Comparison of ENCODE assay signal across 24 mouse cellular contexts in genomic region chr11:68401428-68401827, GRCm38 (mm10). TPM values are rescaled to one million over a fixed set of nuclear protein-coding genes. Genes with fewer than 3 reads are reported as not detected.
A peak's percentile ranks its signal among the peaks of the same experiment; 100 is the strongest.
DNase-seq lines count a peak whose midpoint lies in the region; ATAC-seq and TF ChIP-seq lines count a peak whose summit lies in the region.
"Had no signal": no experiment of that assay in that cellular context is flagged by ENCODE, and none has a peak within 500 bp of the region (broad histone marks: within the 10 kb centered on the region; RNA-seq: fewer than 3 reads in every experiment).

No protein-coding gene starts in this region.

- WGBS in forebrain, embryonic 12.5 days, result 34% methylated on average over 5 of the region's 5 CpGs
- WGBS in forebrain, embryonic 14.5 days, result 35% methylated on average over 5 of the region's 5 CpGs
- WGBS in midbrain, embryonic 11.5 days, result 20% methylated on average over 5 of the region's 5 CpGs
- 34% methylated on average over 5 of the region's 5 CpGs for WGBS in midbrain, postnatal 0 days

- ATAC-seq in forebrain, embryonic 12.5 days (ENCODE audit: low FRiP score), result no peak
- ATAC-seq in forebrain, embryonic 14.5 days, result no peak
- no peak for ATAC-seq in midbrain, embryonic 11.5 days (ENCODE audit: low FRiP score)
- ATAC-seq in midbrain, postnatal 0 days (ENCODE audit: low FRiP score), result no peak
- ATAC-seq: activated CD4-positive, CD25-positive, alpha-beta regulatory T cell, adult 4 months; forebrain, embryonic 16.5 days had no signal

- peaks cover 27% of the 10 kb centered on the region for H3K4me1 ChIP-seq in forebrain, embryonic 12.5 days
- peaks cover 12% of the 10 kb centered on the region for H3K4me1 ChIP-seq in forebrain, embryonic 14.5 days (ENCODE audit: control insufficient read depth, insufficient read depth, low read length)
- peaks cover 22% of the 10 kb centered on the region for H3K4me1 ChIP-seq in midbrain, embryonic 11.5 days (ENCODE audit: control insufficient read depth, insufficient read depth, low read length)
- H3K4me1 ChIP-seq in midbrain, postnatal 0 days (ENCODE audit: insufficient read depth, low read length), result no peaks in the 10 kb centered on the region
- H3K4me1 ChIP-seq in ES-Bruce4 (ENCODE audit: control insufficient read depth, insufficient read depth, low read length), result no peaks in the 10 kb centered on the region

- DNase-seq in forebrain, embryonic 14.5 days (ENCODE audit: low spot score), result no peak
- DNase-seq in midbrain, embryonic 11.5 days (ENCODE audit: low spot score, missing footprints), result no peak
- DNase-seq in midbrain, postnatal 0 days (ENCODE audit: low spot score), result no peak
- DNase-seq in left cerebral cortex, postnatal 36 days (ENCODE audit: low spot score in 2 of 2), result no peak
- DNase-seq in testis, postnatal 10 days (ENCODE audit: low spot score), result no peak
- DNase-seq: adrenal gland, postnatal 14 days; cerebellum, adult 18-20 months; cerebellum, adult 9-11 months; cerebellum, postnatal 36 days; embryo, embryonic 11 days; gastrocnemius, postnatal 10 days; heart, adult 18-20 months; heart, postnatal 10 days; heart, postnatal 4 days had no signal

- H3K27me3 ChIP-seq in forebrain, embryonic 12.5 days, result peaks cover 71% of the 10 kb centered on the region
- H3K27me3 ChIP-seq in forebrain, embryonic 14.5 days (replicated peaks; ENCODE audit: control insufficient read depth, insufficient read depth, low read length), result peaks cover 21% of the 10 kb centered on the region
- peaks cover 54% of the 10 kb centered on the region for H3K27me3 ChIP-seq in midbrain, embryonic 11.5 days (ENCODE audit: control insufficient read depth, insufficient read depth, low read length)
- peaks cover 48% of the 10 kb centered on the region; the same call in 1 of the 2 replicates for H3K27me3 ChIP-seq in midbrain, postnatal 0 days (ENCODE audit: insufficient read depth, low read length)
- H3K27me3 ChIP-seq in ES-Bruce4 (ENCODE audit: control insufficient read depth, insufficient read depth, low read length, poor library complexity, severe bottlenecking), result peaks cover 13% of the 10 kb centered on the region; the same call in 1 of the 2 replicates

- H3K9me3 ChIP-seq in forebrain, embryonic 12.5 days, result no peaks in the 10 kb centered on the region
- no peaks in the 10 kb centered on the region for H3K9me3 ChIP-seq in forebrain, embryonic 14.5 days (replicated peaks; ENCODE audit: control insufficient read depth, low read length)
- H3K9me3 ChIP-seq in midbrain, embryonic 11.5 days (ENCODE audit: control insufficient read depth, low read length), result no peaks in the 10 kb centered on the region
- H3K9me3 ChIP-seq in midbrain, postnatal 0 days (ENCODE audit: low read length), result no peaks in the 10 kb centered on the region
- H3K9me3 ChIP-seq in ES-Bruce4 (replicated peaks; ENCODE audit: control insufficient read depth, insufficient read depth, low read length, poor library complexity, severe bottlenecking), result no peaks in the 10 kb centered on the region
- H3K9me3 ChIP-seq: embryonic facial prominence, embryonic 15.5 days; forebrain, embryonic 10.5 days; G1E; heart, embryonic 10.5 days; hindbrain, embryonic 13.5 days had no signal

- no peak for TF ChIP-seq POLR2A in ES-Bruce4 (IDR thresholded peaks at IDR 0.05; ENCODE audit: insufficient read depth, low read length)

- no peak overlapping the region for H3K4me3 ChIP-seq in forebrain, embryonic 12.5 days (replicated peaks)
- H3K4me3 ChIP-seq in forebrain, embryonic 14.5 days (ENCODE audit: low read depth, low read length), result no peak overlapping the region
- no peak overlapping the region; the same call in 1 of the 2 replicates for H3K4me3 ChIP-seq in midbrain, embryonic 11.5 days (ENCODE audit: low read depth, low read length)
- H3K4me3 ChIP-seq in midbrain, postnatal 0 days (ENCODE audit: low read depth, low read length), result no peak overlapping the region
- H3K4me3 ChIP-seq in ES-Bruce4 (ENCODE audit: low read depth, low read length), result no peak overlapping the region
- H3K4me3 ChIP-seq: embryonic facial prominence, embryonic 15.5 days; erythroblast, embryonic 14.5 days had no signal

- TF ChIP-seq EP300 in ES-Bruce4 (IDR thresholded peaks at IDR 0.05; ENCODE audit: insufficient read depth, low read depth, low read length), result 0 out of 2 replicates have a peak, but pooled peaks have one; percentile 35

- no peak overlapping the region for H3K27ac ChIP-seq in forebrain, embryonic 12.5 days
- no peak overlapping the region for H3K27ac ChIP-seq in forebrain, embryonic 14.5 days (ENCODE audit: low read depth, low read length)
- H3K27ac ChIP-seq in midbrain, embryonic 11.5 days (ENCODE audit: low read depth, low read length), result no peak overlapping the region
- no peak overlapping the region for H3K27ac ChIP-seq in midbrain, postnatal 0 days (ENCODE audit: low read depth, low read length)
- H3K27ac ChIP-seq in ES-Bruce4 (ENCODE audit: insufficient read depth, low read length), result no peak overlapping the region
- H3K27ac ChIP-seq: embryonic facial prominence, embryonic 15.5 days; forebrain, embryonic 10.5 days; heart, embryonic 10.5 days; hindbrain, embryonic 13.5 days had no signal

- H3K9ac ChIP-seq in forebrain, embryonic 12.5 days, result no peak overlapping the region
- no peak overlapping the region for H3K9ac ChIP-seq in forebrain, embryonic 14.5 days (ENCODE audit: low read length)
- H3K9ac ChIP-seq in midbrain, embryonic 11.5 days (ENCODE audit: low read length), result peak overlapping the region; percentile 71; the same call in 1 of the 2 replicates
- H3K9ac ChIP-seq in midbrain, postnatal 0 days (replicated peaks; ENCODE audit: low read length, poor library complexity, severe bottlenecking), result no peak overlapping the region
- H3K9ac ChIP-seq in ES-Bruce4 (ENCODE audit: low read depth, poor library complexity, severe bottlenecking), result no peak overlapping the region
- H3K9ac ChIP-seq: embryonic facial prominence, embryonic 15.5 days; hindbrain, embryonic 13.5 days had no signal

- intact Hi-C loops in left cerebral cortex, postnatal 36 days (cut with DNase I), result loop anchor here (10.0 kb wide), 2 partner anchors 157 to 427 kb away; no protein-coding TSS in a partner anchor

- H3K4me2 ChIP-seq in forebrain, embryonic 12.5 days, result peak overlapping the region; percentile 97; the same call in 1 of the 2 replicates
- no peak overlapping the region for H3K4me2 ChIP-seq in forebrain, embryonic 14.5 days (ENCODE audit: low read length)
- peak overlapping the region; percentile 89; the same call in 1 of the 2 replicates for H3K4me2 ChIP-seq in midbrain, embryonic 11.5 days
- H3K4me2 ChIP-seq in midbrain, postnatal 0 days (ENCODE audit: low read depth, low read length, poor library complexity, severe bottlenecking), result no peak overlapping the region
- H3K4me2 ChIP-seq: embryonic facial prominence, embryonic 15.5 days had no signal

- no peaks in the 10 kb centered on the region for H3K36me3 ChIP-seq in forebrain, embryonic 12.5 days (replicated peaks)
- H3K36me3 ChIP-seq in forebrain, embryonic 14.5 days (ENCODE audit: control insufficient read depth, insufficient read depth, low read length), result no peaks in the 10 kb centered on the region
- H3K36me3 ChIP-seq in midbrain, embryonic 11.5 days (ENCODE audit: control insufficient read depth, insufficient read depth, low read length), result no peaks in the 10 kb centered on the region
- no peaks in the 10 kb centered on the region for H3K36me3 ChIP-seq in midbrain, postnatal 0 days (ENCODE audit: insufficient read depth, low read length)
- H3K36me3 ChIP-seq in ES-Bruce4 (ENCODE audit: control insufficient read depth, insufficient read depth, low read length, poor library complexity, severe bottlenecking), result no peaks in the 10 kb centered on the region
- H3K36me3 ChIP-seq: embryonic facial prominence, embryonic 15.5 days; forebrain, embryonic 10.5 days; G1E; heart, embryonic 10.5 days; hindbrain, embryonic 13.5 days had no signal

- no peak for TF ChIP-seq CTCF in midbrain, postnatal 0 days (IDR thresholded peaks at IDR 0.05)
- TF ChIP-seq CTCF in ES-Bruce4 (IDR thresholded peaks at IDR 0.05; ENCODE audit: low read depth, low read length), result no peak

RNA-seq across cellular contexts. Expression of gene Ntn1, which starts 0.8 kb away (rescaled TPM):
- polyA plus RNA-seq in forebrain, embryonic 12.5 days (2016; fragmentation: Nextera tagmentation; extraction: Ambion mirVana), result 14.2 and 18.1 TPM in 2 replicates
- polyA plus RNA-seq in forebrain, embryonic 14.5 days (2014; fragmentation: Nextera tagmentation; extraction: Ambion mirVana), result 3.5 TPM in 2 replicates
- polyA plus RNA-seq in midbrain, embryonic 11.5 days (2014; fragmentation: Nextera tagmentation; extraction: Ambion mirVana), result 10.0 and 10.2 TPM in 2 replicates
- 66.4 and 69.1 TPM in 2 replicates for total RNA-seq in midbrain, postnatal 0 days (2014; rRNA removed)
- 9.6 and 9.7 TPM in 2 replicates for polyA plus RNA-seq in midbrain, postnatal 0 days (2015; fragmentation: Nextera tagmentation; extraction: Ambion mirVana)
- polyA plus RNA-seq in ES-Bruce4 (2011; ENCODE audit: insufficient read depth, insufficient read length, low read depth, missing spikeins), result 22.3 and 22.6 TPM in 2 replicates
- 1 to 10 TPM; 5.5 to 7.5 TPM for total RNA-seq in left cerebral cortex, postnatal 36 days (2021)
- polyA plus RNA-seq: erythroblast, embryonic 14.5 days; G1E had no signal

RNA-seq across cellular contexts. Expression of gene Pik3r5, which starts 30.5 kb away (rescaled TPM):
- 0.24 and 0.29 TPM in 2 replicates for polyA plus RNA-seq in forebrain, embryonic 12.5 days (2016; fragmentation: Nextera tagmentation; extraction: Ambion mirVana)
- 0.11 and 0.20 TPM in 2 replicates for polyA plus RNA-seq in forebrain, embryonic 14.5 days (2014; fragmentation: Nextera tagmentation; extraction: Ambion mirVana)
- 0.43 and 0.92 TPM in 2 replicates for polyA plus RNA-seq in midbrain, embryonic 11.5 days (2014; fragmentation: Nextera tagmentation; extraction: Ambion mirVana)
- 1.0 and 1.4 TPM in 2 replicates for total RNA-seq in midbrain, postnatal 0 days (2014; rRNA removed)
- polyA plus RNA-seq in midbrain, postnatal 0 days (2015; fragmentation: Nextera tagmentation; extraction: Ambion mirVana), result 0.23 and 0.52 TPM in 2 replicates
- polyA plus RNA-seq in ES-Bruce4 (2011; ENCODE audit: insufficient read depth, insufficient read length, low read depth, missing spikeins), result 1.7 and 1.8 TPM in 2 replicates
- 1 to 10 TPM; 3.0 to 3.3 TPM for total RNA-seq in left cerebral cortex, postnatal 36 days (2021)

Comparison
In these comparisons a context has a peak if more than half of its experiments do, and no peak if none do; other contexts are left out.
1. H3K4me2 ChIP-seq: peak in forebrain, embryonic 12.5 days (single experiment) and midbrain, embryonic 11.5 days (single experiment); none in forebrain, embryonic 14.5 days (single experiment) and midbrain, postnatal 0 days (single experiment).